Mouse (Mus musculus): ENCODE measurements around the gene Mkrn1. TPM values are rescaled to one million over a fixed set of nuclear protein-coding genes. Genes with fewer than 3 reads are reported as not detected.
"Not testable (repeated sequence)": the region's sequence is repeated elsewhere in the genome, so short reads cannot be mapped to it uniquely, and the experiment has no call there.

Gene Mkrn1
- polyA plus RNA-seq, 1 experiment from 2014 or later, result 202 TPM

GRCm38 (mm10) chr6:39429007-39429788 lies 8.9 kb upstream of the Mkrn1 start:
- peak overlapping the region; percentile 96 for H3K27ac ChIP-seq
- 0 out of 2 replicates have a peak overlapping the region, but pooled peaks have one; percentile 10 for H3K4me3 ChIP-seq (replicated peaks)
- peak overlapping the region; percentile 70 for H3K9ac ChIP-seq
- peak overlapping the region; percentile 54 for H3K4me2 ChIP-seq
- peaks cover 83% of the 10 kb centered on the region for H3K4me1 ChIP-seq (replicated peaks)
- peak; percentile 70 for DNase-seq
- ATAC-seq (ENCODE audit: low read depth), result peak; percentile 80
- WGBS (ENCODE audit: insufficient replicate concordance), result 44% methylated on average over 6 of the region's 6 CpGs
- H3K27me3 ChIP-seq, result no peaks in the 10 kb centered on the region
- H3K36me3 ChIP-seq, result no peaks in the 10 kb centered on the region
- H3K9me3 ChIP-seq (replicated peaks), result no peaks in the 10 kb centered on the region

GRCm38 (mm10) chr6:39427276-39428003 lies 7.2 kb upstream of the Mkrn1 start:
- Histone ChIP-seq H3K27me3 (no peaks in the 10 kb centered on the region), H3K4me1 (replicated peaks) (peaks cover 88% of the 10 kb centered on the region), H3K27ac (peak overlapping the region; percentile 96), H3K4me2 (peak overlapping the region; percentile 34), H3K9ac (peak overlapping the region; percentile 70), H3K4me3 (replicated peaks) (no peak overlapping the region), H3K9me3 (replicated peaks) (no peaks in the 10 kb centered on the region), H3K36me3 (no peaks in the 10 kb centered on the region)
- ATAC-seq (ENCODE audit: low read depth), result peak; percentile 47
- DNase-seq, result no peak
- WGBS (ENCODE audit: insufficient replicate concordance), result 52% methylated on average over 4 of the region's 4 CpGs

- DNase-seq (no peak), ATAC-seq (ENCODE audit: low read depth) (no peak)
- Histone ChIP-seq H3K27ac (peak overlapping the region; percentile 94), H3K4me1 (replicated peaks) (peaks cover 88% of the 10 kb centered on the region), H3K9me3 (replicated peaks) (no peaks in the 10 kb centered on the region), H3K4me3 (replicated peaks) (no peak overlapping the region), H3K27me3 (0 out of 2 replicates have a peak, but pooled peaks cover 4% of the 10 kb centered on the region), H3K36me3 (no peaks in the 10 kb centered on the region), H3K9ac (peak overlapping the region; percentile 19; the same call in 1 of the 2 replicates), H3K4me2 (no peak overlapping the region)
- 67% methylated on average over 4 of the region's 4 CpGs for WGBS (ENCODE audit: insufficient replicate concordance)
Observed at GRCm38 (mm10) chr6:39426725-39427124, 6.5 kb upstream of the Mkrn1 start.

GRCm38 (mm10) chr6:39425181-39425580 lies 4.9 kb upstream of the Mkrn1 start:
- Histone ChIP-seq H3K4me3 (replicated peaks) (no peak overlapping the region), H3K4me1 (replicated peaks) (peaks cover 92% of the 10 kb centered on the region), H3K4me2 (peak overlapping the region; percentile 28), H3K9me3 (replicated peaks) (no peaks in the 10 kb centered on the region), H3K36me3 (no peaks in the 10 kb centered on the region), H3K9ac (peak overlapping the region; percentile 34; the same call in 1 of the 2 replicates), H3K27me3 (0 out of 2 replicates have a peak, but pooled peaks cover 5% of the 10 kb centered on the region), H3K27ac (peak overlapping the region; percentile 94)
- DNase-seq (no peak), ATAC-seq (ENCODE audit: low read depth) (peak; percentile 44)
- 25% methylated on average over 2 of the region's 2 CpGs for WGBS (ENCODE audit: insufficient replicate concordance)

DNA sequence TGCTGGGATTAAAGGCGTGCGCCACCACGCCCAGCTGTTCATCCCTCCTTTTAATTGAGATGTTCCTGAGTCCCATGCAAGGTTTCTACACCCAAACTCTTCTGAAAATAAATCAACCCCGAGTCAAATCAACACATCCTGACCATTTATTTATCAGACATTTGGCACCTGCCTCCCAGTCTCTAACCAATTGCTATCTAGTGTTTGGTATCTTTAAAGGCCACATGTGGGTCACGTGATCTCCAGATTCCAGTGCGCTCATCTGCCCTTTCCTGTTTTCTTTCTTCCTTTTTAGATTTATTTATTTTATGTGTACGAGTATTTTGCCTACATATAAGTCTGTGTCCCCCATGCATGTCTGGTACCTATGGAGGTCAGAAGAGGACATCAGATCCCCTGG lies 3.4 kb upstream of the Mkrn1 start:
- Histone ChIP-seq H3K27me3 (0 out of 2 replicates have a peak, but pooled peaks cover 5% of the 10 kb centered on the region), H3K4me2 (peak overlapping the region; percentile 45), H3K9me3 (replicated peaks) (no peaks in the 10 kb centered on the region), H3K36me3 (no peaks in the 10 kb centered on the region), H3K4me3 (replicated peaks) (no peak overlapping the region), H3K4me1 (replicated peaks) (peaks cover 84% of the 10 kb centered on the region), H3K9ac (peak overlapping the region; percentile 65; the same call in 1 of the 2 replicates), H3K27ac (peak overlapping the region; percentile 94)
- WGBS (ENCODE audit: insufficient replicate concordance), result 57% methylated on average over 7 of the region's 7 CpGs
- peak; percentile 64 for DNase-seq
- ATAC-seq (ENCODE audit: low read depth), result peak; percentile 23

- H3K27ac ChIP-seq, result peak overlapping the region; percentile 94
- H3K9ac ChIP-seq, result peak overlapping the region; percentile 65
Observed at GRCm38 (mm10) chr6:39423130-39423551, 2.9 kb upstream of the Mkrn1 start.

GRCm38 (mm10) chr6:39420867-39421266 lies 605 bp upstream of the Mkrn1 start:
- Histone ChIP-seq H3K27me3 (peaks cover 8% of the 10 kb centered on the region), H3K9me3 (replicated peaks) (no peaks in the 10 kb centered on the region), H3K4me2 (peak overlapping the region; percentile 73), H3K4me3 (replicated peaks) (peak overlapping the region; percentile 99), H3K4me1 (replicated peaks) (peaks cover 85% of the 10 kb centered on the region), H3K9ac (peak overlapping the region; percentile 98), H3K27ac (peak overlapping the region; percentile 99), H3K36me3 (peaks cover 12% of the 10 kb centered on the region)
- ATAC-seq (ENCODE audit: low read depth) (no peak), DNase-seq (no peak)
- WGBS (ENCODE audit: insufficient replicate concordance), result 40% methylated on average over 4 of the region's 4 CpGs

More at GRCm38 (mm10) chr6:39423130-39423551, 2.9 kb upstream of the Mkrn1 start:
- no peaks in the 10 kb centered on the region for H3K36me3 ChIP-seq
- H3K9me3 ChIP-seq (replicated peaks), result no peaks in the 10 kb centered on the region
- WGBS (ENCODE audit: insufficient replicate concordance), result 35% methylated on average over 6 of the region's 6 CpGs
- peak overlapping the region; percentile 45 for H3K4me2 ChIP-seq
- H3K4me1 ChIP-seq (replicated peaks), result peaks cover 84% of the 10 kb centered on the region
- H3K4me3 ChIP-seq (replicated peaks), result 0 out of 2 replicates have a peak overlapping the region, but pooled peaks have one; percentile 3
- no peak for DNase-seq
- H3K27me3 ChIP-seq, result peaks cover 8% of the 10 kb centered on the region
- ATAC-seq (ENCODE audit: low read depth), result no peak

- WGBS (ENCODE audit: insufficient replicate concordance), result under 1% methylated on average over 43 of the region's 43 CpGs
- no peak for ATAC-seq (ENCODE audit: low read depth)
- DNase-seq, result no peak
- peaks cover 8% of the 10 kb centered on the region for H3K27me3 ChIP-seq
- peak overlapping the region; percentile 99 for H3K27ac ChIP-seq
- H3K4me3 ChIP-seq (replicated peaks), result peak overlapping the region; percentile 99
- H3K4me2 ChIP-seq, result peak overlapping the region; percentile 73
- H3K36me3 ChIP-seq, result peaks cover 19% of the 10 kb centered on the region
- no peaks in the 10 kb centered on the region for H3K9me3 ChIP-seq (replicated peaks)
- peaks cover 76% of the 10 kb centered on the region for H3K4me1 ChIP-seq (replicated peaks)
- H3K9ac ChIP-seq, result peak overlapping the region; percentile 98
Observed at GRCm38 (mm10) chr6:39419386-39419850, 844 bp downstream of the Mkrn1 start.

- peaks cover 56% of the 10 kb centered on the region for H3K4me1 ChIP-seq (replicated peaks)
- DNase-seq; ATAC-seq (ENCODE audit: low read depth); H3K9me3 ChIP-seq (replicated peaks); H3K27me3 ChIP-seq: not testable (repeated sequence)
- H3K36me3 ChIP-seq, result peaks cover 19% of the 10 kb centered on the region
- H3K4me2 ChIP-seq, result peak overlapping the region; percentile 73
- H3K9ac ChIP-seq, result peak overlapping the region; percentile 59
- H3K27ac ChIP-seq, result peak overlapping the region; percentile 73
- peak overlapping the region; percentile 43; the same call in 1 of the 2 replicates for H3K4me3 ChIP-seq (replicated peaks)
Observed at GRCm38 (mm10) chr6:39416654-39417053, 3.6 kb downstream of the Mkrn1 start.

GRCm38 (mm10) chr6:39415762-39416161 lies 4.5 kb downstream of the Mkrn1 start:
- Histone ChIP-seq H3K4me3 (replicated peaks) (peak overlapping the region; percentile 43), H3K9me3 (replicated peaks) (no peaks in the 10 kb centered on the region), H3K4me1 (replicated peaks) (peaks cover 49% of the 10 kb centered on the region), H3K36me3 (peaks cover 19% of the 10 kb centered on the region), H3K27me3 (peaks cover 4% of the 10 kb centered on the region), H3K4me2 (peak overlapping the region; percentile 73), H3K9ac (no peak overlapping the region; the same call in 1 of the 2 replicates), H3K27ac (peak overlapping the region; percentile 73; the same call in 1 of the 2 replicates)
- peak; percentile 71 for DNase-seq
- no peak for ATAC-seq (ENCODE audit: low read depth)
- 39% methylated on average over 3 of the region's 5 CpGs for whole genome bisulfite sequencing (ENCODE audit: insufficient replicate concordance)

DNA sequence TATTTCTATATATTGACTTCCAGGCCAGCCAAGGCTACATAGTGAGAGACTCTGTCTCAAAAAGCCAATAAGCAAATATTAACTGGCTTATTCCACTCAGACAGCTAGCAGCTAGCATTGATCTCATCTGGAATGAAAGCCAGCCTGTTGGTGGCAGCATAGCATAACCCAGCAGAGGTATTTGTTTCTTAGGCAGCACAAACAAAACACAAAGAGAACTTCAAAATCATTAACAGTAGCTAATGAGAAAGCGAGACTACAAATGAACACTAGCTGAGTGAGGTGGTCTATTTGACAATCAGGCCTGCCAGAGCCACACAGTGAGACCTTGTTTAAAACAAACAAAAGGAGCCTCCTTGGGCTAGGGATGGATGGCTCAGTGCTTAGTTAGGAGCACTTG lies 6.2 kb downstream of the Mkrn1 start:
- H3K9me3 ChIP-seq (replicated peaks), result no peaks in the 10 kb centered on the region
- peaks cover 31% of the 10 kb centered on the region for H3K36me3 ChIP-seq
- no peak overlapping the region for H3K4me2 ChIP-seq
- 80% methylated on average over 1 of the region's 1 CpGs for WGBS (ENCODE audit: insufficient replicate concordance)
- ATAC-seq (ENCODE audit: low read depth) (no peak), DNase-seq (no peak)
- H3K27ac ChIP-seq, result peak overlapping the region; percentile 30; the same call in 1 of the 2 replicates
- H3K4me1 ChIP-seq (replicated peaks), result peaks cover 43% of the 10 kb centered on the region
- no peak overlapping the region for H3K4me3 ChIP-seq (replicated peaks)
- no peak overlapping the region for H3K9ac ChIP-seq
- H3K27me3 ChIP-seq, result peaks cover 4% of the 10 kb centered on the region

Measured in liver, embryonic 13.5 days (tissue).